Mouse (Mus musculus): ENCODE data around the gene Shank2. TPM values are rescaled to one million over a fixed set of nuclear protein-coding genes. Genes with fewer than 3 reads are reported as not detected.

The Shank2 gene
- total RNA-seq, 4 experiments from 2014 or later: 0.16 to 0.38 (median 0.24) TPM

DNA sequence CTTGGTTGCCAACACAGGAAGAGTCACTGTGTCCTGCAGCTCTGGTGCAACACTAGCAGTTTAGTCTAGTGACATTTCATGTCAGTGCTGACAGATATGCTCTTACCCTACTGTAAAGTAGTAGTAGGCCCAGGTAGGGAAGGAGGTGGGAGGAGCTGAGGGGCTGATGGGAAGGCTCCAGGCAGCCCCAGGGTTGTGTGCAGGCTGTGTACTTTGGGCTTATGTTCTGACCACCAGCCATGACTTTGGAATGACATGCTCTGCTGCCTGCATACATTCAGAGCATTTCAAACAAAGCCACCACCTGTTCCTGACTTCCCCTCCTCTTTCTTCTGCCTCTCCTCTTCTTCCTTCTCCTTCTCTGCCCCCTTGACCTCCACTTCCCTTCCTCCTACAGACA, 211.0 kb downstream of the Shank2 start:
- no peak for DNase-seq (ENCODE audit: low spot score)

DNA sequence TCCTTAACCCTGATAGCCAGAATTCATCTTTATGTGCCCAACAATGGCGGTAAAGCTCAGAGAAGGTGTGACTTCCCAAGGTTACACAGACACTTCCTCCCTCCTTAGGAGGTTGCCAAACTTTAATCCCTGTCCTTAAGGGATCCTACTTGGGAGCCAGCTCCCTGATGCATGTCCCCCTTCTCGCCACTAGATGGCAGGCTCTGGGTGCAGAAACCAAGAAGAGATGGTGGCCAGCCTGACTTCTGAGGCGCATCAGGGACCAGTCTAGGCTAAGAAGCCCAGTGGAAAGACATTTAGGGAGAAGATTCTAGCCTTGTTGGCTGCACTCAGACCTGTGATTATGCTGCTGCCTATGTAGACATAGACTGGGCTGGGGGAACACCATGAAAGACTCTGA, 215.5 kb downstream of the Shank2 start:
- DNase-seq (ENCODE audit: low spot score): peak; percentile 41

DNA sequence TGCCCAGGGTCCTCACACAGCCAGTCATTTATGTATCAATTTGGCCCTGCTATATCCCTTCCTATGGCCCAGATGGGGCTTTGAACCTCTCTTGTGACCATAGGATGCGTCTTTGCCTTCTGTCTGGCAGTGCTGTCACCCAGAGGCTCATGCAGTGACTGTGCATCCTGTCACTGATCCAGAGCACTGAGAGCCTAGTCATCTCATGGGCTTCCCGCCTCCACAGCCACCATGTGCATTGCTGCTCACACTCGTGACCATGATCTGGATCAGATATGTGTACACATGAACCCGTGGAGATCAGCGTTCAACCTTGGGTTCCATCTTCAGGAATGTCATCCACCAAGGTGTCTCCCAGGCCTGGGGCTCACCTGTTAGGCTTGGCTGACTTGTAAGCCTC, 227.0 kb downstream of the Shank2 start:
- DNase-seq (ENCODE audit: low spot score): no peak

DNA sequence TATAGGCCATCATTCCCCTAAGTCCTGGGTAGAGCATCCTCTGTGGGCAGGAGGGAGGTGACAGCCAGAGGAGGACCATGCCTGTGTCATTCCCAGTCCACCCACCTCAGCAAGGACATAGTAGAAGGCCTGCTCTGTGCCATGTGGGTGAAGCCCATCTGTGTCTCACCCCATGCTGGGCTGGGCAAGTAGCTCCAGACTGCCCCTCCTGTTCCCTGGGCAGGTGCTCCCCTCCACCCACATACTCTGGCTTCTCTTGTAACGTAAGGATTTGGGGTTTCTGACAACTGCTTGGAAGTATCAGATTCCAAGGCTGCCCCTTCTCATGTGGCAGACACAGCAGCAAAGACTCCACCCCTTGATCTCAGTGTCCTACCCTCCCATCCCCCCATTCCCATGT, 227.7 kb downstream of the Shank2 start:
- DNase-seq (ENCODE audit: low spot score): no peak

DNA sequence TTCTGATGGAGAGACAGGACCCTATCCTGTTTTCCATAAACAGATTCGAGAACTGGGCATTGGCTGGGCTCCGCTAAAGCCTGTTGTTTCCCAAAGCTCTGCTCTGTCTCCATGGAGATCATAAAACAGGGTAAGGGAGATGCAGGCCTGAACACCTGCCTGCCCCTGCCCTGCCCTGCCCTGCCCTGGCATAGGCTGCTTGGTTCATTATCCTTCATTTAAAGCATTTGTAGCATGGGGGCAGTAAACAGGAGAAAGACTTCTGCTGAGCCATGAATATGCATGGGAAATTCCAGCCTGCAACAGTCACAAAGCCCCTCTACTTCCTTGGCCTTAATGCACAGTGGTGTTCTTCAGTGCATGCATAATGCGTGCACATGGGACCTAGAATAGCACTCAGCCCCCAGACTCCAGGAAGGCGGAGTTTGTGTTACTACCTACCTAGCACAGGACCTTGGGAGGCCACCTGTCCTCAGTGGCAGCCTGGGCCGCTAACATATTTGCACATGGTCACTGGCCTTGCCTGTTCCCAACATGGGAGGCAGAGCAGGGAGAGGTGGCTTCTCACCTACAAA, 230.5 kb downstream of the Shank2 start:
- no peak for DNase-seq (ENCODE audit: low spot score)

DNA sequence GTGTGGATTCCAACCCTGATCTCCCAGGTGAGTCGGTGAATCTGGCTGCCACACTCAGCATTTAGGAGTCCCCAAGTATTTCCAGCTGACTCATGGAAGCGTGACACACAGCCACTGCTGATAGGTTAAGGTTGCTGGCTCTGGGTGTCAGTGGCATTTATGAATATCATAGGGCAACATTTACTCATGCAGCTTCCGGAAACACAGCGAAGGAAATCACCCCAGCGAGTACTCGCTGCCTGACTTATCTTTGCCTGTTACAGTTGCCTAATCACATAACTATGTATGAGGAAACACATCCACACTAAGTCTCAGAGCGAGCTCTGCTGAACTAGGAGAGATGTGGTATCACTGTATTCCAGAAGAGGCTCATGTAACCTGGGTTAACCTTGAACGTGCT, 231.8 kb downstream of the Shank2 start:
- no peak for DNase-seq (ENCODE audit: low spot score)

DNA sequence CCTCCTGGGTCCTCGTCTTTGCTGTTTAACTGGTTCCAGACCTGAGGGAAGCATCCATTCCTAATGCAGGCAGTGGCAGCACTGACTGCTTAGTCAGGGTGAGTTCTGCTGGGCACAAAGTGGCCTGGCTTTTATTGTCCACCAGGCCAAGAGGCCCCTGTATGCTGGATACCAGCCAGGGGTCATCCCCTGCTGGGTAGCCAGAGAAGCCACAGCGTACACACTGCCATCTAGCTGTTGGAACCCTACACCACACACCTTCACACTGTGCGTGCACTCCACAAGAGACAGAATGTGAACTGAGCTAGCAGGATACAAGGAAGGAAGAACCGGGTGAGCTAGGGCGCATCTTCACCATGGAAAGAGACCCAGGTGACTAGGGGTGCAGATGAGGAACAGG, 233.1 kb downstream of the Shank2 start:
- DNase-seq (ENCODE audit: low spot score): no peak

DNA sequence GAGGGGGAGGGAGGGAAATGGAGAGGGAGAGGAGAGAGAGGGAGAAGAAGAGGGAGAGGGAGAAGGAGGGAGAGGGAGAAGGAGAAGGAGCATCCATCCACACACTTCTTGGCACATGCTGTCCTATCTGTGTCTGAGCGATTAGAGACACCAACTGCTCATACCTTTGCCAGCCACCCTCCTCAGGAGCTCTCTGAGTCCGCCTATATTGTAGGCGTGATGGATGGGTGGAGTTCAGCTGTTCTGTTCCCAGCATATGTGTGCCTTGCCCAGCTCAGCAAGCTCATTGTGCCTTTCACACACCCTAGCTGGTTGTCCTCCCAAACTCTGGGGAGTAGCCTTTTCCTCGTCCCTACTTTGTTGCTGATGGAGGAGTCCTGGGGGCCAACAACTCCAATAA, 233.8 kb downstream of the Shank2 start:
- DNase-seq (ENCODE audit: low spot score): no peak

DNA sequence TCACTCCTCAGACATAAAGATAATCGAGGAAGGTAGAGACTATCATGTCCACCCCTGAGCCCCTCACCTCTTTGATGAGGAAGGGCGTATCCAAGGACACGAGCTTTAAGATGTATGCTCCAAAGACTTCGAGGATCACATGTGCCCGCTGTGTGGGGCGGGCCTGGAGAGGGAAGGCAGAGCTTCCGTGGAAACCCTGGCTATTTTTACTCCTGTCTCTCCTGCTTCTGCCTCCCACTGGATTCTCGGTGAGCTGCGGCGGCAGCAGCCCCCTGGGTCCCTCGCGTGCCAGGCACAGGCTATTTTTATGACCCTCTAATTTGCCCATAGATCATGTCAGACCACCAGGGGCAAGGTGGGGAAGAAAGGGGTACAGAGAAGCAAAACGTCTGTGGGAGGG, 235.1 kb downstream of the Shank2 start:
- DNase-seq (ENCODE audit: low spot score): no peak

DNA sequence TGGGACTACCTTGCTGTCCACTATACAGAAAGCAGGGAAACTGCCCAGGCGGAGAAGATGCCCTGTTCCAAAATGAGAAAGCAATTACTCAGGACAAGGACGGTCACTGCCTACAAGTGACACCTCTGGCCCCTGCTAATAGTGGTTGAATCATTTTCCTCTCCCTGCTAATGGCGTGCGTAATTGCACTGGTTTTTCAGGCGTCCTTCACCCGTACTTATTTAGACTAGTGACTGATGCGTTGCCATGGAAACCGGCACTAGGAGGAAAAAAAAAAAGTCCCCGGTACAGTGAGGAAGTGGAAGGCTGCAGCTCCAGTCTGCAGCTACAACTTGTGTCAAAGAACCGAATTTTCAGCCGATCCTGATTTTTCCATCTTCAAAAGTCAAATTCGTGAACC, 236.7 kb downstream of the Shank2 start:
- no peak for DNase-seq (ENCODE audit: low spot score)

DNA sequence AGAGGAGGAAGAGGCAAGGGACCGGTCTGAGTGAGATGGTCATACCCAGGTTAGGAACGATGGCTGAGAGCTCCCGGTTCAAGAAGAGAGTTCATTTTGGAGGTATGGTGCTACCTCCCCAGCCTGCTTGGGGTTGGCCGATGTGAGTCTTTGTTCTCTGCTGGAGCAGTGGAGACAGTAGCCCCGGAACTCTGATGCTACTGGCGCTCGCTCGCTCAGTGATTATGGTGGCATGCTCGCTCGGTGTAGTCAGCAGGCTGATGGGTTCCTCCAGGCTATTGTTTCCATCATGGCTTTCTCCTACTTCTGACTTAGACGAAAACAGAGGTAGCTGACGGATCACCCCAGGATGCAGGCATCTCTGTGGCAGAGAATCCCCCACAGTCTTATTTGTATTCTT, 237.3 kb downstream of the Shank2 start:
- DNase-seq (ENCODE audit: low spot score): no peak

DNA sequence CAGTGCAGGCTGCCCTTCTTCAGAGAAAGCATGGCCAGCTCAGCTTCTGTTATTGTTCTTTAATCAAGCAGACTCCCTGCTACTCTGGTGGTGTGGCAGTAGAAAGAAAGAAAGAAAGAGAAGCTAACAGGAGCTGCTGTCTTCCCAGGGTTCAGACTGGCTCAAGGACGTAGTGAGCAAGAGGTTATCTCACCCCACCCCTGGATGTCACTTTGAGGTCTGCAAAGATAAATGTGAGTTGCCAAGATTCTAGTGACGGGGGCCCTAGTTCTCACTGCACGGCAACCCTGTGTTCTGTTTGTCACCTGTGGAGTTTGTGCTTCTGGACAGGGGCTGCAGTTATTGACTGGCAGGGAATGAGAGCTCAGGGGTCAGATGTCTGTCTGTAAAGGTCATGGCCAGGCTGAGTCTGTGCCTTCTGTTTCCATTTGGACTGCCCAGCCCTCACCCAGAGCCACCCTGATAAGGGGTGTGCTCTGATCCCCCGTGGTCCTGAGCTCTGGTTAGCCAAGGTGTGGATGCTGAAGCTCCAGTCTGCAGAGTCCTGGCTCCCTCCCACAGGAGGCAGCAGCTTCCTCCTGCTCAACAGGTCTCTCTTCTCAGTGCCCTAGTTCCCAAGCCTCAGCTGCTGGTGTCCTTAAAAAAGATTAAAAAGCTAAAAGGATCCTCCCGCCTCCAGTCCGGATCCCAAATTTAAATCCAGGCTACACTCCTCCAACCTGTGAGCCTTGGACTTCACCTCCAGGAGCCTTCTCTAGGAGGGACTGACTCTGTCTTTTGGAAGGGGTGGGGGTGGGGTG, 238.0 kb downstream of the Shank2 start:
- DNase-seq (ENCODE audit: low spot score): no peak

DNA sequence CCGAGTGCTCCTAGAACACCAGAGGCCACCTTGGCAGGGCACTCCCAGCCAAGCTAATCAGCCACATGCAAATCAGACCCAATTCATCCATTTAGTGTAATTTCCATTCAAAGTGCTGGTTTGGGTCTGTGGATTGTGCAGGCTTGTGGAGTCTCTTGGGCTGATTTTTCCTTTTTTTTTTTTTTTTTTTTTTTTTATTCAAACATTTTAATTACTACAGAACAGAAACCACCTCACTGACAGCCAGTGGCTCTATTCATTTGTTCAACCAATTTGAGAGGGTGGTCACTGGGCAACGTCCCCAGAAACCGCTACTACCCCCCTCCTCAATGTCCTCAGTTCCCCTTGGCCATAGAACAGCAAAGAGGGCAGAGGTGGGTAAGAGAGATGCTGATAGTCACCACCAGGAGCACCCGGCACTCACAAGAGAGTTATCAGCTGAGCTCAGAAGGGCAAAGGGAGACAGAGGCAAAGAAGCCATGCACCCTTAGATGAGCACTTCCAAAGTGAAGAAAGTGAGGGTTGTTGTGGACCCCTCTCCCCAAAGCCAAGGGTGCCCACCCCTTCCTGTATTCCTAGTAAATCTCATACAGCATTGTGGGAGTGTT, 239.1 kb downstream of the Shank2 start:
- no peak for DNase-seq (ENCODE audit: low spot score)

DNA sequence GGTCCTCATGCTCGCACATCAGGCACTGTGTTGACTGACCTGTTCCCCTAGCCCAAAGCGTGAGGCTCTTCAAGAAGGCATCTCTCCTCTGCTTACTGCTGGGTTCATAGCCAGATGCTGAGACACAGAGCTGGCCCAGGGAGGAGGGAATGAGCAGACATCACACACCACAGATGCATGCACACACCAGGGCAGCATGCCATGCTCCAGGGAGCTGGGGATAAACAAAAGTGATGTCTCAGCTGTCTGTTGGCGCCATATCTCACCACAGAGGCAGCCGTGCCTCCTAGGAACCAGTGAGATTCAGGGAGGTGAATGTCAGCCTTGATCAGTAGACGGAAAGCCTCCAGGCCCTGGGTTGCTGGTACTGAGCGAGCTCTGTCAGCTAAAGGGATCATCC, 242.5 kb downstream of the Shank2 start:
- no peak for DNase-seq (ENCODE audit: low spot score)

DNA sequence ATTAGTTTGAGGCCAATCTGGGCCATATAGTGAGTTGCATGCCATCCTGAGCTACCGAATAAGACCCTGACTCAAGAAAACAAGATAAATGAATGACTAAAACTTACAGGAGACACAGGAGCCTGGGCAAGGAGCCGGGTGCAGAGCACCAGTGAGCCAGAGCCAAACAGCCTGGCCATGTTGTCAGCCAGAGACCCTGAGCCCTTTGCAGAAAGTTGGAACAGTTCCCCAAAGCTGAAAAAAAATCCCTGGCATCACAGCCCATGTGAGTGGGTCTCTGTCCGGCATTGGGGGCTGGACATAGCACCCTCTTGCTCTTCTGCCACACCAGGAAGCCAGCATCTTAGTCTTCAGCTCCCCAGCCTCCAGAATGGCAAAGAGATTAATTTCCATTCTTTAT, 244.5 kb downstream of the Shank2 start:
- no peak for DNase-seq (ENCODE audit: low spot score)

DNA sequence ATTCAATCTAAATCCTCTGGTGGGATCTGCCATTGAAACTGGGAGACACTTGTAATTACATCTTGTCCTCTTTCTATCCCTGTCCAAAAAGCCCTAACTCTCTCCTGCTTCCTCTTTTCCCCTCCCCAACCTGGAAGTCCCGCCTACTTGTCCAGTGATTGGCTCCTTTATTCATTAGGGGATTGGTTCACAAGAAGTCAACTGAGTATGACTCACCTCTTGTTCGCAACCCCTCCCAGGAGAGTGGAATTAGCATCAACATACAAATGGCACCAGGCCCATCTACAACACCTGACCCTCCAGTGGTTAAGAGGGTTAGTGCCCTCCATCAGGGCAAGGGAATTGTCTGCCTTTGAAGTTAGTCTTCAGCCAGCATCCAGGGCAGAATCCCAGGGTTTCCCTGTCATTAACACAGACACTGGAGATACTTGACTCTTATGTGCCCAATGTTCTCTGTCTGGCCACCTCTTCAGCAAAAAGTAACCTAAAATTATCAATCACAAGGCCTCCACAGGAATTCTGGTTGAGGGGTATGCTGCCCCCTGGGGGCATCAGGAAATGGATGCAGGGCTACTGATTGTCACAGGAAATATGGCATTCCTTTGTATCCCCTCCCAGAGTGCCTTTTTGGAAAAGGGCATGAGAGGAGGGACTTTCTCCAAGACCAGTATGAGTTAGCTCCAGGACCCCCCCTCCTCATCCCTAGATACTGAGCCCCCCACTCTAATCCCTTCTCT, 247.1 kb downstream of the Shank2 start:
- no peak for DNase-seq (ENCODE audit: low spot score)

DNA sequence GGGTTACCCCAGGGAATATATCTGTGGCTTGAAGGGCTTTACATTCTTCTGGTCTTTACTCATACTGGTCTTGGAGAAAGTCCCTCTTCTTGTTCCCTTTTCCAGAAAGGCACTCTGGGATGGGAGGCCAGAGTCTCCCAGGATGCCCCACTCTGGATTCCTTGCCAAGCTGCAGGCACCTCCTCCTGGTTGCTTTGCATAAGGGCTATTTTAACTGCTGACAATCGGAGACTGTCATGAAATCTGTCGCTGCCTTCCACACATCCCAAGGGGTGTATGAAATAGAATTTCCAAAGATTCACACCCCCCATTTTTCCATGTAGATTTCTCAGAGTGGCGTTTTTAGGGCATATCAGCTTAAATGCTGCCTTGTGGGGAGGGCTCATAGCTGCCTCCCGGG, 249.1 kb downstream of the Shank2 start:
- DNase-seq (ENCODE audit: low spot score): no peak

DNA sequence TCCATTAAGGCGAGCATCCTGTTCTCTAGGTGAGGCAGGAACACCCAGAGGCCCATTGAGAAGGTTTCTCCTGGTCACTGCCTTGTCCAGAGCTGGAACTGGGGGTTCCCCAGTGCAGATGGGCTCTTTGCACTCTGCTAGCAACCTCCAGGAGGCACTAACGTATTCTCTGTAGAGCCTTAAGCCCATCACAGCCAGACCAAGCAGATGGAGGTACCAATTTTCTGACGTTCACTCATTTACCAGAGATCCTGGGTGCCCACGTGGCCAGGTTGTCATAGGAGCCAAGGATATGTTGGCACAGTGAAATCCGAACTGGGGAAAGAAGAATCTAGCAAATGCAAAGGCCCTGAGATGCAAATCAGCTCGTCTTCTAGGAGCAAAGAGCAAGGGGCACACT, 249.5 kb downstream of the Shank2 start:
- no peak for DNase-seq (ENCODE audit: low spot score)

DNA sequence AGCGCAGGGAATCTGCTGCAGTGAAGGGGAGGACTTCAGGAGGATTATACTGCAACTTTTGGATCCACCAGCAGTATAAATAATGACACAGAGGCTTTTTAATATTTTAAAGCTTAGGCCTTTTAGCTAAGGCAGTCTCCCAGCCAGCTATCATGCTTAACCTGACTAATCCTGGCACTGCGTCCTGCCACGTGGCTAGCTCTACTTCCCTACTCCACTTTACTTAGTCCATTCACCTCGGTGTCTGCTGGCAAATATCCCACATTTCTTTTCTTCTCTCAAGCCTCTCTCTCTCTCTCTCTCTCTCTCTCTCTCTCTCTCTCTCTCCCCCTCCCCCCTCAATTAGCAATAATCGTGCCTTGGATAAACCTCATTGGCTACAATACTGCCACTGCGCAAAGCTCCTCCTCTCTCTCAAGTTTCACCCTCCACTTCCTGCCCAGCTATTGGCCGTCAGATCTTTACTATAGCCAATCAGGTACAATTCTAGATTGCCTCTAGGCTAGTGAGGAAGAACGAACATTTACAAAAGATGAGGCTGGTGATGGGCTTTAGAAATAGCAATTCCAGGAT, 253.0 kb downstream of the Shank2 start:
- no peak for DNase-seq (ENCODE audit: low spot score)

DNA sequence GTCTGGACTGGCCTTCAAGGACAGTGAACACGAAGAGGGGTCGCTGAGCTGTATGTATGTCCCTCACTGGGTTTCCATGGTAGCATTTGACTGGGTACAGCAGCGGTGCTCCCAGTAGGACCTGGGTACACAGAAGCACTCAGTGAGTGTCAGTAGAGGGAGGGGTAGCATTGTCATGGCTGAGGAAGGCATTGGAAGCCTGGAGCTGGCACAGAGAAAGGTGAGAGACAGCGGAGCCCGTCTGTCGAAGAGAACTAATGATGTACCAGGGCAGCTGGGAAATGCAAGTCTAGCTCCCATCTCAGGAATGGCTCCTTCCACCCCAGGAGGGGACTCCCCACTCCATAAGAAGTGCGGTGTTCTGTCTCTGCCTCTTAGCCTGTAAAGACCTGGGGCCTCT, 256.1 kb downstream of the Shank2 start:
- DNase-seq (ENCODE audit: low spot score): no peak

DNA sequence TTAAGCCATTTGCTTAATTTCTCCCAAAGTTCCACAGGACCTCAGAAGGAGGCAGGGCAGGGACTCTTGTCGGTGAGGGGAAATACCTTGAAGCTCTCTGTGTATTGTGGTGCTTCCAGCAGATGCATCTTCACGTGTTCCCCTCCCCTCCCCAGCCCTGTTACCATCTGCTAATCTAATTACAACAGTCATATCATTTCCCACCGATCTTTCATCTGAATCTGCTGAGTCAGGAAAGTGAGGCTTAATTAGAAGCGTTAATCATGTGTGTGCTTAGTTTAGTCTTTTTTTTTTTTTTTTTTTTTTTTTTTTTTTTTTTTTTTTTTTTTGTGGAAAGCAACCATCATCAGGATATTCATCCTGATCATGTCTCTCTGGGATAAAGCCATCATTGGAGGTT, 256.6 kb downstream of the Shank2 start:
- DNase-seq (ENCODE audit: low spot score): no peak

DNA sequence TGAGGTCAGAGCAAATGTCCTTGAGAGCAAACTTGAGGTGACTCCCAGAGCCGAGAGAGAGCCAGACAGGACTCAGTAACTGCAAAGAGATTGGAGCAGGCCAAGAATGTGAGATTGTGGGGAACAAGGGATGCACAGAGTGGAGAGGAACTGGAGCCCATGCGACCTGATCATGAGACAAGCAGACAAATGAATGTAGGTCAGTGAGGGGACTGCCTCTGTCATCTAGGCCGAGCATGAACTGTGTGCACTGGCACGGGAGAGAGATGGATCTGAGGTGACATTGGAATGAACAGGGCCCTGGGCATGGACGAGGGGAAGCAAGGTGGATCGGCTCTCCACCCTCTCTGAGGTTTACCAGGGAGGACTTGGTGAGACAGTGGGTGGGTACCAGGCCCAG, 260.9 kb downstream of the Shank2 start:
- DNase-seq (ENCODE audit: low spot score): no peak
